Mouse (Mus musculus): ENCODE results near the gene Sgk1. TPM values are rescaled to one million over a fixed set of nuclear protein-coding genes. Genes with fewer than 3 reads are reported as not detected.

Sgk1 gene
- polyA plus RNA-seq, 1 experiment from 2014 or later: 32.8 TPM

Other genes starting within 250 kb of the Sgk1 start
- gene 4930444G20Rik, start 185.9 kb downstream of the Sgk1 start, polyA plus RNA-seq (2016; fragmentation: Nextera tagmentation; extraction: Ambion mirVana): not detected in 2 replicates

Measured in hindbrain, embryonic 12.5 days (tissue).